Mouse (Mus musculus) liver, postnatal 0 days (tissue): ENCODE data around the gene Zbed3.

ENCODE experiments used
- CTCF ChIP-seq: sonication (generic); IDR thresholded peaks from 2 replicates; pipeline ENCODE4 v1.5.1; 2016; ENCODE audit warnings: antibody characterized with exemption, low read depth
- EP300 ChIP-seq: IDR thresholded peaks from 2 replicates; pipeline ENCODE4 v1.6.1; 2016; ENCODE audit warnings: antibody characterized with exemption, low read depth, mild to moderate bottlenecking

GRCm38 (mm10) chr13:95320451-95320850 is 3.0 kb upstream of the Zbed3 start:
- no peak for TF ChIP-seq CTCF
- no peak for TF ChIP-seq EP300
